Mouse (Mus musculus): ENCODE measurements around the gene Bri3. TPM values are rescaled to one million over a fixed set of nuclear protein-coding genes. Genes with fewer than 3 reads are reported as not detected.

Gene Bri3
- polyA plus RNA-seq, 1 experiment from 2014 or later = 105 TPM

DNA sequence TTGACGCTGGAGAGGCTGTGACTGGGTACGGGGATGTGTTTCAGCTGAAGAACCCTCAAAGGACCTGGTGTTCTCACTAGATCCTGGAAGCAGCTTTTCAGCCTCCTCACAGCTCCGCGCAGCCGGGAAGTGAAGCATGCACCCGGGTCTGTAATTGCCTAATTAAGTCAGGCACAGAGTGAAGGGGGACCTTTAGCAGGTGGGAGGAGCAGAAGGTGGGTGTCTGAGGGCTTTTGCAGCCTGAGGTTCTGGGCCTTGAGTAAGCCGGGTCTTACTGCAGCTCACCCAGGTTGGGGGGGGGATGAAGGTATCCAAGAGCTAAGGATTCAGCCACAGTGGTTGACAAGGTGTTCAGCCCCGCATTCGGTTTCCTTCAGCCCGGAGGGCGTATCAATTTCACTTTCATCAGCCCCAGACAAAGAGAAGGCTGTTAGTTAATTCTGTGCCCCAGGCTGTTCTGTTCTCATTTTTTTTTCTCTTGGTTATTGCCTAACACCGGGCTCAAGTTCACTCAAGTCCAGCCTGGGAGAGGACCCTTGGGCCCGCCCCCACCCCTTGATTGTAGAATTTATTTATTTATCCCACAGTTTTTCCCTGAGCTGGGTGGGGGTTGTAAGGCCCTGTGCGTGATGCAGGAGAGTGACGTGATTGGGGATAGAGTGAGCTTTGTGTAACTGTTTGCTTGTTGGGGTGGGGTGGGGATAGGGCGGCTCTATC is 239.6 kb downstream of the Bri3 start:
- DNase-seq (ENCODE audit: low spot score) (peak; percentile 66), ATAC-seq (peak; percentile 60)
- H3K4me2 ChIP-seq (ENCODE audit: low read length) = peak overlapping the region; percentile 17
- H3K27me3 ChIP-seq (replicated peaks; ENCODE audit: control insufficient read depth, insufficient read depth, low read length) = no peaks in the 10 kb centered on the region
- H3K4me1 ChIP-seq (ENCODE audit: control insufficient read depth, insufficient read depth, low read length) = peaks cover 6% of the 10 kb centered on the region; the same call in 1 of the 2 replicates
- 15% methylated on average over 16 of the region's 16 CpGs for WGBS
- 0 out of 2 replicates have a peak overlapping the region, but pooled peaks have one; percentile 0 for H3K9ac ChIP-seq (ENCODE audit: low read length)
- H3K36me3 ChIP-seq (ENCODE audit: control insufficient read depth, insufficient read depth, low read length) = no peaks in the 10 kb centered on the region
- no peak overlapping the region for H3K4me3 ChIP-seq (ENCODE audit: low read depth, low read length)
- H3K9me3 ChIP-seq (replicated peaks; ENCODE audit: control insufficient read depth, low read length) = no peaks in the 10 kb centered on the region
- H3K27ac ChIP-seq (ENCODE audit: low read depth, low read length) = no peak overlapping the region

GRCm38 (mm10) chr5:144491308-144491707 is 247.1 kb downstream of the Bri3 start:
- DNase-seq (ENCODE audit: low spot score) (no peak), ATAC-seq (no peak)
- Histone ChIP-seq H3K9ac (ENCODE audit: low read length) (no peak overlapping the region), H3K27ac (ENCODE audit: low read depth, low read length) (no peak overlapping the region), H3K27me3 (replicated peaks; ENCODE audit: control insufficient read depth, insufficient read depth, low read length) (no peaks in the 10 kb centered on the region), H3K4me3 (ENCODE audit: low read depth, low read length) (no peak overlapping the region), H3K36me3 (ENCODE audit: control insufficient read depth, insufficient read depth, low read length) (no peaks in the 10 kb centered on the region), H3K9me3 (replicated peaks; ENCODE audit: control insufficient read depth, low read length) (0 out of 2 replicates have a peak, but pooled peaks cover 2% of the 10 kb centered on the region), H3K4me2 (ENCODE audit: low read length) (no peak overlapping the region), H3K4me1 (ENCODE audit: control insufficient read depth, insufficient read depth, low read length) (no peaks in the 10 kb centered on the region)
- 19% methylated on average over 6 of the region's 6 CpGs for WGBS

Other genes starting within 250 kb of the Bri3 start
- gene Ccz1, start 229.6 kb upstream of the Bri3 start, polyA plus RNA-seq (2014; fragmentation: Nextera tagmentation; extraction: Ambion mirVana) = 93.0 and 98.1 TPM in 2 replicates
- 0.90 TPM in 1 of 2 replicates, not detected in the other for gene Ocm, start 217.8 kb upstream of the Bri3 start, polyA plus RNA-seq (2014; fragmentation: Nextera tagmentation; extraction: Ambion mirVana)
- gene Lmtk2, start 144.0 kb upstream of the Bri3 start, polyA plus RNA-seq (2014; fragmentation: Nextera tagmentation; extraction: Ambion mirVana) = 5.2 and 7.4 TPM in 2 replicates
- gene Bhlha15, start 54.2 kb upstream of the Bri3 start, polyA plus RNA-seq (2014; fragmentation: Nextera tagmentation; extraction: Ambion mirVana) = 0.06 TPM in 1 of 2 replicates, not detected in the other
- gene Tecpr1, start 20.8 kb upstream of the Bri3 start, polyA plus RNA-seq (2014; fragmentation: Nextera tagmentation; extraction: Ambion mirVana) = 21.7 and 26.5 TPM in 2 replicates
- 0.81 and 1.1 TPM in 2 replicates for gene Baiap2l1, start 113.7 kb downstream of the Bri3 start, polyA plus RNA-seq (2014; fragmentation: Nextera tagmentation; extraction: Ambion mirVana)